Mouse (Mus musculus) right cerebral cortex, postnatal 36 days (tissue): ENCODE measurements at regions not wholly inside any gene's neighbourhood (a gene's known extent, or its start where the extent isn't known, plus 50 kb on each side); places are given as distances from the start of the nearest gene placed in this dataset.

Source experiments
- DNase-seq, 2 experiments: peaks; one replicate each; pipeline ENCODE4 v3.0.0; 2022; ENCODE audit warnings: low spot score in 2 of 2, mixed read lengths in 1 of 2

DNA sequence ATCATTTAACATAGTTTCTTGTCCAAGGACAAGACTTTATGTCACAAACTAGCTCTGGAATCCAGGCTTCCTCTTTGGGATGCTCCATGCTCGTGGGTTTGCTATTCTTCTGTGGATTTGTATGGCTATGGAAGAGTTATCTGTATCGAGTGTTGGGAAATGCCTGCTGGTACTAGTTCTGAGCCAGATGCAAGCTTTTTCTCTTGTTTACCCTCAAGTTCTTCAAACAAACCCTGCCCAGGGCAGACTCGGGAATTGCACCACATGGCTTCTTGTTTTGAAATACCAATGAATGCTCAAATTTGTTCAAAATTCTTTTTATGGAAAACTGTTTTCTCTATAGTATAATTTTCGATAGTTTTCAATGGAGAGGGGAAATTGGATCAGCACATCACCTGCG lies 400.5 kb upstream of the Sall1 start:
- no peak for DNase-seq

DNA sequence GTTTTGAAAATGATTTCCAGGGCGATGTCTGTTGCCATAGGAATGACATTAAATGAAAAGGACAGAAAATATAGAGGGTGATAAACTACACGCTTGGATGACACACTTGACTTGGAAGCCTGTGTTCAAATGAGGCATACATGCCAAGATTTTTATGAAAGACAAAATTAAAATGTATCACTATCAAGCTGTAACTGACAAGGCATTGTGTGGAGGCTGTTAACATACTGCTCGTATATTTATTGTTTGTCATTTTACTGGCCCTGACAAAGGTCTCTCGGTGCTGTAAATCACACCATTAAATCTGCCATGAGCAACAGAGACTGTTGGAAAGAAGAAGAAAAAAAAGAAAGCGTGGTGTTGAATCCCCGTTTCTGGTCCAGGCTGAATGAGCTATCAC lies 395.3 kb upstream of the Sall1 start:
- DNase-seq, result no peak

DNA sequence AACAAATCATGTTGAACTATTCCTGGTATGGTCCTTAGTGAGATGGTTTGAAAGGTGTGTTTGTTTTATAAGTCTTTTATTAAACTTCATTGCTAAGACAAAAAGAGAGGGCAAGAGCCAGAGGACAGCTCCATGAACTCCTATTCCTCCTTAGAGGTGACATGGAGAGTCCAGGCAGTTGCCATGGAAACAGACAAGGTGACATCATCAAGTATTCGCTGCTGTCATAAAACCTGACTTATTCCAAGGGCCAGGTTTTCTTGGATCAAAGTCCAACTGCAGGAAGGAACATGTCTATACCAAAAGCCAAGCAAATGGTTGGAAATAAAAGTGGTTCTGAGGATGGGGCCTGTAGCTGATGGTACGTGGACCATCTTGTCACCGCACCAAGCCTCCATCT lies 383.0 kb upstream of the Sall1 start:
- no peak for DNase-seq

DNA sequence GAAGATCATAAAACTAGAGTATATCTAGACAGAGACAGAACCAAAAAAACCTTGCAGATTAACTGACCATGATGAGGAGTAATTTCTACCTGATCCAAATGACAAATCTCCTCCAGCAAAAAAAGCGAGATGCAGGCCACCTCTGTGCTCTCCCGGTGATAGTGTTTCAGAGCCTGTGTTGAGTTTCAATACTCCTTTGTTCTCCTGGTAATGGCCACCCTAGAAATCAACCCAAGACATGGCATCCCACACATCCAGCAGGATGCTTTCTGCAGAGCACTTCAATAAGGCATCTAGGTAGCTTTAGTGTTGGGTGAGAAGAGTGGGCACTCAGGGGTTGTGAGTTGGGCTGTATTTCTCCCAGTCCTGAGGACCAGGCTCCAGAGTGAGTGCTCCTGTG lies 371.3 kb upstream of the Sall1 start:
- DNase-seq, result no peak

DNA sequence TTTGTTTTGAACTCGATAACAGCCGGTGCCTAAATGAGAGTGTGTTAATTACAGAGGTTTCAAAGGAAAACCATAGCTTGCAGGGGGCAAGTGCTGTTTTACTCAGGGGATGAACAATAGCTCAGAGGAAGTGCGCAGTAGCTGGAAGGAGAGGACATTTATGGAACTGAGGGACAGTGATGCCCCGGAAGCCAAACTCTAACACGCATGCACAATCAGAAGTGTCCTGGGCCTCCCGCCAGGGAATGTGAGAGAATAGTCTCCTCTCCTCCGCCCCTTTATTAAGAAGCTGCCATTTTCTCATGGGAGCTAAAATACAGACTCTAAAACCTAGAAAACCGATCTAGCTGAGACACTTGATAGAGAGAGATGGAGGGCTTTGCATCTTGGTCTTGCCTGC lies 368.5 kb upstream of the Sall1 start:
- DNase-seq, result no peak

DNA sequence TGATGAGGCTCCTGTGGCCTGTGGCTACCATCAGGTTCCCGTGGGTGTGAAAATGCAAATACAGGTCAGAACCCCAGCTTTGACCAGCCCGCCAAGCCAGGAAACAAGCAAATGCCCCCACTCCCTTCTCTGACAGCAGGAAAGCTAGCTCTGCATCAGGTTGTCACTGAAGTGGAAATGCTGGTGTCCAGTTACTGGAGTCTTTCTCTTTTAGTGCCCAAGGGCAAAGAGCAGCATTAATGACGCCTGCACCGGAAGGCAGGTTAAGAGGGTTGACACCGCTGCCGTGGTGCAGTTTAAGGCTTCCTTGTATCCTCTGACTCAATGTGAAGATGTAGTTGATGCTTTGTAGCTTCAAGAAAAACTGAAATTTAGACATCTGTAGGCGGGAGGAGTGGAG lies 368.1 kb upstream of the Sall1 start:
- DNase-seq, result no peak

DNA sequence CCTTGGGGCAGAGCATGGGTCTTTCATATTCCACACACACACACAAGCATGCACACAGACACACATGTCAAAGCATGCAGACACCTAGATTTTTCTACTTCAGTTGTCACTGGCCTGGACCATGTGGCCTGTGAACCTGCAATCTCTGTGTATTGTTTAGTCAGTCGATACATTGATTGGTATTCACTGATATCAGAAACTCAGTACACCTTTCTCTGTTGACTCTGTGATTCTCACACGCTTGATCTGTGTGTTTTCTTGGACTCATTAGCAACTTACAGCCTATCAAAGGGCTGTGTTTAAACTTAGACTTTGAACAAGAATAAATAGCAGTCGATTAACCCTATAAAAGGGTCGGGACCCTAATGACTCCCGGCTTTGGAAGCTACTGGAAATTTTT lies 362.7 kb upstream of the Sall1 start:
- no peak for DNase-seq

DNA sequence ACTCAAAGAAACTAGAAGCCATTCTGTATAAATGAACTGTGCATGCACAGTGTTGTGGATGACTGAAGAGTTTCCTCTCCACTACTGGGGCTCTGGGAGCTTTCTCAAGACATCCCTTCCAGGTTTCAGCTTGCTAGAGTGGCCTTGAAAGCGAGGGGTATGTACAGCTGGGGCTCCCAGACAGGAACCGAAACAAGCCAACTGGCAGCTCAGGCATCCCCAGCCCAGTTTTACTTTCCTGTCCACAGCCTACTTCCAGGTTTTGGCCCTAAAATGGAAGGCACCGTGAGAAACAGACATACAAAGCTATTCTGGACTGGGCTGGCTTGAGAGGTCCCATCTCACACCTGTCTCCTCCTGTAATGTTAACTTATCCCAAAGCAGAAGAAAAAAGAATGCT lies 360.3 kb upstream of the Sall1 start:
- peak; percentile 2 to 12 for DNase-seq

DNA sequence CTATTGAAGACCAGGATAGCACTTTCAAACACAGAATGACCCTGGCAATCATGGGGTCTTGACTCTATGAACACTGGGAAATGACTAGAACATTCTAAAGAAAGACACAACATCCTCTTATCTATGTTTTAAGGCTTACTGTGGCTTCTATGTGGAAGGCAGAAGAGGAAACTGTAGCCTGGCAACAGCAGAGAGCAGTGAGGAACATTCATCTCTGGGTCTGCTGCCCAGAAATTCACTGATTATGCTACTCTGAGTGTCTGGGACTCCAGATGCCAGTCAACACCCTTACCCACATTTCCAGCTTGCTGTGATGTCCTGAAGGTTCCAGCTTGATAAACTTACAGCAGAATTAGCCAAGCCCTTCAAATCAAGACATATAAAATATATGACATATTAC lies 352.7 kb upstream of the Sall1 start:
- peak; percentile 6 to 9 for DNase-seq

DNA sequence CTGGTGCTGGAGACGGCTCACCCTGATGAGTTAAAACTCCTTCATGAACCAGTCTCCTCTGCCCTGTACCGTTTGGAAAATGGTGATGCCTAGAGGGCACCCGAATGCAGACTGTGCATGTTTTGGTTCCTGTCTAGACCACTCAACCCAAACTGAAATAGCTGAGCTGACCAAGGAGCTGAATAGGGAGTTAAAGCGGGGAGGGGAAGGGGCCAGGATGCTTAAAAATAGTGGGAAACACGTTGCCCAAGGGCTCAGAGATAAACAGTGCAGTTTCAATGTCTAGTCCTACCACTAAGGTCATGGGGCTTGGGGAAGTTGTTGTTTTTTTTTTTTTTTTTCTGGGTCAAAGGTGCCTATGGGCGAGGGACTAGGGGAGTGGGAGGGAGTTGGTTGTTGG lies 348.8 kb upstream of the Sall1 start:
- DNase-seq, result peak in 1 of 2 experiments; percentile 9

DNA sequence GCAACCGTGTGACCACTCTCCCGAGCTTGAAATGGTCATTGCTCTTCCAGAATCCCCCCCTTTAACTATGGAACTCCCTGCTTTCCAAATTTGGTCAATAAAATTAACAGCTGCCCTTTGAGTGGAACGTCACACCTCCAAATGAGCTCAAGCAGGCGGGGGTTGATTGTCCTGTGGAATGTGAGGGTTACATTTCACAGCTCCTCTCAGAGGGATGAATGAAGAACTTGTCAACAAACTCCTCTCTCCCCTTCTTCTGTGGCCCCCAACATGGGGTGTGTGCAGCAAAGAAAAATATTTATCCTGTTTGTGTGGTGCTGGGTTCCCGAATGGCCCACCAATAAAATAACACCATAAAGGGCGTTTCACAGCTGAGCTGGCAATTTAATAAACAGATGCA lies 344.8 kb upstream of the Sall1 start:
- no peak for DNase-seq

DNA sequence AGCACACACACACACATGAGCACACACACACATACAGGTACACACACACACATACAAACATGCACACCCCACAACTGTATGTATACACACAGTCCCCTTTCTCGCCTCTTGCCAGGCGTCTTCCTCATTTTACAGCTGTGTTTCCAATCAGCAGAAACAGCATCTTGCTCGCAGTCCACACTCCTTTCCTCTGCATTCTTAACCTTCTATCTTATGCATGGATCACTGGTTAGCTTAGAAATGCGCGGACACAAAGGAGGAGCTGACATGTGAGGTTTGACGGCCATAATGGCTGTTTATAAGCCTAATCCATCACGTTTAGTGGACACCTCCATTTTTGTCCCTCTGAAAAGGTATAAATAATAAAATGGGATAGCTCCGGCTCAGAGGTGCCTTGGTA lies 343.3 kb upstream of the Sall1 start:
- no peak for DNase-seq

DNA sequence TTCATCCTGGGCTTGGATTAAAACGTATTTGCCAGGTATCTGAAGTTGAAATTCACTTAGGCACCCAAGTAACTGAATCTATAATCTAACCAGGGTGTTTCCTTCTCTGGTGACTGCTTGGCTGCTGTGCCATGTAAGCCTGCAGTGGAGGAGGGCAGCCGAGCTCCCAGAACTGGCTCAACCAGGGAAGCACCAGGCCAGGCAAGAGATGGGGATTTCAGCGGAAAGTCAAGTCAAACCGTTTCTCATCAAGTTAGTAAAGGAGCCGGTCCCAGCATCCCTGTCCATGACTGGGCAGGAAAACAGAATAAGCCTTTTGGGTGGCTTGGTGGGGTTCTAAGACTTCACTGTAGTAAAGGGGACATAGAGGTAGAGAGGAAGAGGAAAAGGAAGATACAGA lies 341.1 kb upstream of the Sall1 start:
- DNase-seq, result no peak

DNA sequence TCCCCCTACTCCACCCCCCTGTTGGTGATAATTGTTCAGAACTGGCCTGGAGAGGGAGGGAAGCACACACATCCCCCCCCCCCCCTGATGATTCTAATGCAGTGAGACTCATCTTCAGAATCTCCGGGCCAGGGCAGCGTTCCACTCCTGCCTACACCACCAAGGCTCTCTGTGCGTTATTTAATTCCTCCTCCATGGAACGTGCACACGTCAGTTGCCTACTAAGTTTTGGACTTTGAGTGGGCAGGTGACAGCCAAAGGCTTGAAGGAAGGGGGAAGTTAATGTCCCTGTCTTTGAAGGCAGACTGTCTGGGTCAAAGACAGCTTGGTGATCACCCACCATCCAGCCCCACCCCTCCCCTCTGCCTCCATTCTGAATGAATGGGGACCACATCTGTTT lies 339.8 kb upstream of the Sall1 start:
- DNase-seq, result peak in 1 of 2 experiments; percentile 18

DNA sequence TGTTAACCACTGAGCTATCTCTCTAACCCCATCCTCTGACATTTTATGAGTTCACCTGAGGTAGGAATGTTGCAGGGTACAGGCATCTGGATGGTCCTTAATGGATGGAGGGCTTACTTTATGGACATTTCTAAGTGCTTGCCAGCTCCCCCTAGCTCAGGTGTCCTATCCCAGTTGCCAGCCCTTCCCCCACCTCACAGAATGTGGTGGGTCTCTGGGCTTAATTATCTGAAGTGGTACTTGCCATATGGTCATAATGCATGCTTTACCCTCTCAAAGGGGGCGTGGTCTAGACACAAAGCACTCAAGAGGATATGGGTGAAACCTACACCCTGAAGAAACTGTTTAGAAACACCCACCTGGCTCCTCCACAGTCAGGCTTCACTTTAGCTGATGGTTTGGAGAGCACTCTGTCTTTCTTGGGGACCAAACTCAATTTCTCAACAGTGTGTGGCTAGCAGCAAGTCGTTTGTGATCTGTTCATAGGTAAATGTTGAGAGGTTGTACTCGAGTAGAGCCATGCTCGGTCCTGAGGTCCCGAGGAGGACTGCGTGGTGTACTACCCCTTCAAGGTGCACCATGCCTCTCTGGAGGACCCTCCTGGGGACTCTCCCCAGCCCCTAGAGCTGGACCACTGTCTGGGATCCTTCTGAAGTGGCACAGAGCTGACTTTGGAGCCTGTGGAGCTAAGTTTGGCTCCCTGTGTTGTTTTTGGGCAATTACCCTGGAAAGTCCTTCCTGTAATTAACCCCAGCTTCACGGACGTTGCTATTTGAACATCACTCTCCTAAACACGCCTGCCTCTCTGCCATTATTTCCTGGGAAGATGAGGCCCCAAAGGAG lies 338.8 kb upstream of the Sall1 start:
- no peak for DNase-seq

DNA sequence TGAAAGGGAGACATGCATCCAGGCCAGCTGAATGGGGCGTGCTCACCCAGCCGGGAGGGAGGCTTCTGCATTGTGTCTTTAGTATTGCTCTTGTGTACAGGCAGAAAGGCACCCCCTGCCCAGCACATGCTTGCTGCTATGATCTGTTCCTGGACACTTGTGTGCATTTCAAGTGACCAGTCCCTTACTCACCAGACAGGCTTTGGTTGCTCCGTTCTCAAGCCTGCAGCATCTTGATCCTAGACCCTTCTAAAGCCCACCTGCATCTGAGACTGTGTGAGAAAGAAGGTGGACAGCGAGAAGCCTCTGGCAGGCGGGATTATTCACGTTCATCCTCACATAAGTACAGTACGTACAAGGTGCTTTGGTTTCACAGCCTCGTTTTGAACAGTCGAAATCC lies 336.5 kb upstream of the Sall1 start:
- DNase-seq, result no peak

DNA sequence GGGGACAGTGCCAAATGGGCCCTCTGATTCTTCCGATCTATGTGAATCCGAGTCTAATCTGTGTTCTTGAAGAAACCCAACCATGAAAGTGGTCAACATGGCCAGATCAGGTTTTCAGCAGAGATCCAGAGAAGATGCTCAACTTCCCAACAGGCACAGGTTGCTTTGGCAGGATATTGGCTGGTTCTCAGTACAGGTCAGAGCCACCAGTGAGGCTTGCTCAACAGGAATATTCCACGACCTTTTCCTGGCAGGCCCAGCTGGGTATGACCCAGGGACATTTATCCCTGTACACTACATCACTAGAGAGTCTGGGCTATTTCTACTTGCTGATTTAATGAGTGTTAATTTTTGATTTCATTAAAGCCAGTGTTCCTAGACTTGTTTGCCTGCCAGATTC lies 328.8 kb upstream of the Sall1 start:
- no peak for DNase-seq

DNA sequence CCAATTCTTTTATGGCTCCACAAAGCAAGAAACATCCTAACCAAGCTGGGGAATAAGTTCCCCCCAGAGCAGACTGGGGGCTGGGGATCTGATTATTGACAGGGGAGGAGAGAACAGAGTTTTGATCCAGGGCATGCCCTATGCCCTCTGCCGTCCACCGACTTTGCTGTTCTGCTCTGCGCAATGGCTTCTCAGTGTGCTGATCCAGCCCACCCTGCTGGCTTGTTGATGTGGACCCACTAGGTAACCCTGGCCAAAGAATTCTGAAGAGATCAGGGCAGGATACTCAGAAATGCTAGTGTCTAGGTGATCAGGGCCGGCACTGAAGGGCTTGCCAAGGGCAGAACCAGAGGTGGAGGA lies 327.8 kb upstream of the Sall1 start:
- no peak for DNase-seq

DNA sequence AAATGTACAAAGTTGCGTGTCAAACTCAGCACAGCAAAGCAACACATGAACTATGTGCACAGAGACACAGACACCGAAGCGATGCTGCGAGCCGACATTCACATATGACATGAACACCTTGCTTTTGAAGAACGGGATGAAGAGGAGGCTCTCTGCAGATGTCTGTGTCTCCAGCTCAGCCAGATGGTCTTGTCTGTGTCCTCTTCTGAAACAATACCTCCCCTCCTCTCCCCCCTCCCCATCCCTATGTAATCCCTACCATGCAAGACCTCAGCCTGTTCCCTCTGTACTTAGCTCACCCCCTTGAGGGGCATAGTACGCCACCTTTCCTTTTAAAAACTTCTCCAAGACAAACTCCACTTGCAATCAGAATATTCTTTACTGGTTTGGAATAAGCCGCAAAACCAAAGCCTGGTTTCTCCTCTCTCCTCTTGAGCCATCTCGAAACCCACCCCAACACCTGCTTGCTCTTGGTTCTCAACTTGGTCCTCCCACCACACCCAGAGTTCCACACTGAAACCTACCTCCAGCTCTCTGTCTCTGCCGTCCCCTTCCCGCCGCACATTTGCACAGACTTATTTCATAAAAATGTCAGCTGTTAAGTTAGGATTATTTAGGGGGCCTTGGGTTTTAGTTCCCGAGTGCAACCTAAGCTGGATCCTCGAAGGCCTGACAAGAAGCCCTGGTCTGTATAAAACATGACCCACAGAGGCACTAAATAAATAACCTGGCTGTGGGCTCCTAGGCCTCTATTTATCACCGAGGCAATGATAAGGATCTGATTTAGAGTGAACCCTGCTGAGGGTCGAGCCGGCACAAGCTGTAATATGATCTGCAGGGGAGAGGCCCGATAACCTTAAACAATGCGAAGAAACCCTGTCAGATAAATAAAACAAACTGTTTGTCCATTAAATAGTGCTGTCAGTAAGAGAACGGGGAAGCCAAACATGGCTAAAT lies 327.1 kb upstream of the Sall1 start:
- no peak for DNase-seq

DNA sequence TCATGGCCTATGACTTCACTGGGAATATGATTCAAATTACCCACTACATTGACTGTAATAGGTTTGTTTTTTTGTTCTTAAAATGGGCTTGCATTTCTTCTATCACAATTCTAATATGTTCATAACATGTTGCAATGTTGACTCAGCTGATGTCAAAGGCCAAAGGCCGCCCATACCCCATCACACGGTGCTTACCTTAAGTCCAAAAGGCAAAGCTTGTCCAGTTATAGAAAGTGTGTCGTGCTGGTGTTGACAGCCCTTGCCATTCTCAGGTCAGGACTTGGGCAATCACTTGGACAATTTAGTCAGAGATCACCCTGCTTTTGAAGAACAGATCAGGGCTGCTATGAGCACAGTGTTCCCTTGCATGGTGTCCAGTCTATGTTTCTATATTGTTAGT lies 321.5 kb upstream of the Sall1 start:
- DNase-seq, result no peak

DNA sequence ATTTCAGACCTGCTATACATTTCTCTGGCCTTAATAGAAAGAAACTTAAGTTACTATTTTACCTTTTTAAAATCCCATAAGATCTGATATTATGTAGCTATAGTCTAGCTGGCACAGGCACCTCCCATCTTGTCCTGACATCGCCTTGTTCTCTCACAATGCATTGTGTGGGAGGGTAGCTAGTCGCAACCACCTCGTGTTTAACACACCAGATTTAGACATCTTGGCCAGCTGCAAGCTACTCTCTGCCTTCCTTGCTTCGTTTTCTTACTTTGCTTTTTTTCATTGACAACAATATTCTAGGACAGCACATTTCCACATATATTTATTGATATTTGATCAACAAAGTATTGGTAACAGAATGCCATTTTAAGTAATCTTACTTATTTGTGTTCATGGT lies 314.4 kb upstream of the Sall1 start:
- DNase-seq, result peak; percentile 5 to 20

DNA sequence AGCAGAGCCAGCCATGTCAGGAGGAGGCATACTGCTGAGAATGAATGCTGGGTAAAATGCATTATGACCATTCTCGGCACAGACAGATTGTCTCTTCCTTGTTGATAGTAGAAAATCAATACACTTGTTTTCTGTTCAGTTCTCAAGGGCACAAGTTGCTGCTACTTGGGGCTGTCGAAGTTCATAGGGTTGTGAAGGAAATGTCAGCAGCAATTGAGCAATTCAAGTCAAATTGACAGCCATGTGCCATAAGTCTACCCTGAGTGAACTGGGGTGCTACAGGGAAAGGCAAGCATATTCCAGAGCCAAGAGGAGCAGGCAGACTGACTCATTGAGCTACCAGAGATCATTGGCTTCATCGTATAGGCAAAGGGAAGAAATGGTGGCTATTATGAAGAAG lies 301.6 kb upstream of the Sall1 start:
- no peak for DNase-seq

DNA sequence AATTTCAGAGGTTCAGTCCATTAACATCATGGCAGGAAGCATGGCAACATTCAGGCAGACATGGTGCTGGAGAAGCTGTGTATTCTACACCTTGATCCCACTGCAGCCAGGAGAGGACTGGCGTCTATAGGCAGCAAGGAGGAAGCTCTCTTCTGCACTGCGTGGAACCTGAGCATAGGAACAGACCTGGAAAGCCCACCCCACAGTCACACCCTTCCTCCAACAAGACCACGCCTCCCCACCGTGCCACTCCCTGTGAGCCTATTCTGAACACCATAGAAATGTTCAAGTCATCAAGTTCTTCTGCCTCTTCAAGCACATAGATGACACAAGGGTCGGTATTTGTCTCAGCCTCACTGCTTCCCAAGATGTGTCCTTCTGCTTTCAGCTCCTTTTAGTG lies 297.7 kb upstream of the Sall1 start:
- DNase-seq, result no peak
